Mouse (Mus musculus) CH12.LX (cell line): ENCODE measurements at regions not wholly inside any gene's neighbourhood (a gene's known extent, or its start where the extent isn't known, plus 50 kb on each side); places are given as distances from the start of the nearest gene placed in this dataset.

ENCODE experiments used
- DNase-seq: peaks from one replicate; pipeline ENCODE4 v3.0.0-alpha.2; 2013; ENCODE audit errors: extremely low read depth
- H3K27ac ChIP-seq: 2 replicates; pipeline ENCODE4 v1.5.1; 2012; ENCODE audit warnings: low read depth, mild to moderate bottlenecking, control low read depth, moderate library complexity; ENCODE audit not compliant: insufficient read depth
- H3K27me3 ChIP-seq: replicated peaks from 2 replicates; pipeline ENCODE3; 2012; ENCODE audit warnings: inconsistent platforms
- H3K36me3 ChIP-seq, 2 experiments: replicated peaks in 1 of 2; 2 replicates each; pipeline versions ENCODE3 to v1.6.1; 2012; ENCODE audit warnings: inconsistent platforms in 1 of 2, low read length in 1 of 2, mild to moderate bottlenecking in 1 of 2, mixed read lengths in 1 of 2, moderate library complexity in 1 of 2; ENCODE audit not compliant: control insufficient read depth in 1 of 2, insufficient read depth in 1 of 2
- H3K4me1 ChIP-seq, 2 experiments: 2 replicates each; pipeline ENCODE4 v1.6.1; 2012; ENCODE audit warnings: inconsistent platforms in 1 of 2, moderate library complexity in 1 of 2; ENCODE audit not compliant: insufficient read depth in 2 of 2, control insufficient read depth in 1 of 2
- H3K4me2 ChIP-seq: 2 replicates; pipeline ENCODE4 v1.6.1; 2012; ENCODE audit warnings: low read depth, mild to moderate bottlenecking, control low read depth; ENCODE audit not compliant: poor library complexity, insufficient read depth, severe bottlenecking
- H3K4me3 ChIP-seq, 3 experiments: fragments of 150-350 bp in 1 of 3; sonication (generic) in 1 of 3; replicated peaks in 1 of 3; 2 replicates each; pipeline versions ENCODE3 to v1.5.1; 2011 to 2012; ENCODE audit warnings: low read depth in 2 of 3, low read length in 2 of 3, mild to moderate bottlenecking in 2 of 3, moderate library complexity in 2 of 3, control low read depth in 1 of 3, improper control_type of control experiment in 1 of 3, inconsistent platforms in 1 of 3, mixed read lengths in 1 of 3; ENCODE audit not compliant: poor library complexity in 1 of 3
- H3K79me2 ChIP-seq: replicated peaks from 2 replicates; pipeline ENCODE4 v1.6.1; 2012; ENCODE audit warnings: mild to moderate bottlenecking, moderate library complexity; ENCODE audit not compliant: control insufficient read depth, poor library complexity, insufficient read depth, severe bottlenecking; ENCODE audit errors: extremely low read depth
- H3K9ac ChIP-seq: 2 replicates; pipeline ENCODE4 v1.6.1; 2012; ENCODE audit warnings: low read depth, mild to moderate bottlenecking, control low read depth, moderate library complexity; ENCODE audit not compliant: insufficient read depth
- H3K9me3 ChIP-seq: replicated peaks from 2 replicates; pipeline ENCODE3; 2012; ENCODE audit warnings: low read length, inconsistent platforms, mixed read lengths
- CTCF ChIP-seq, 2 experiments: IDR thresholded peaks in 1 of 2; conservative IDR thresholded peaks in 1 of 2; 2 replicates each; pipeline ENCODE4 v1.5.1; 2011 to 2012; ENCODE audit warnings: low read depth in 2 of 2, low read length in 2 of 2, improper control_type of control experiment in 1 of 2, inconsistent platforms in 1 of 2, mild to moderate bottlenecking in 1 of 2, moderate library complexity in 1 of 2
- E2F4 ChIP-seq: IDR thresholded peaks from 2 replicates; pipeline ENCODE4 v1.6.1; 2011; ENCODE audit warnings: low read depth, low read length, improper control_type of control experiment; ENCODE audit not compliant: insufficient replicate concordance
- ELF1 ChIP-seq: IDR thresholded peaks from 2 replicates; pipeline ENCODE4 v1.6.1; 2014; ENCODE audit warnings: low read depth, mild to moderate bottlenecking, inconsistent platforms, low read length, improper control_type of control experiment
- GABPA ChIP-seq: IDR thresholded peaks from 2 replicates; pipeline ENCODE4 v1.6.1; 2012; ENCODE audit warnings: low read depth, low read length, improper control_type of control experiment, inconsistent platforms; ENCODE audit not compliant: insufficient replicate concordance
- IRF4 ChIP-seq: IDR thresholded peaks from 2 replicates; pipeline ENCODE4 v1.6.1; 2014; ENCODE audit warnings: low read depth, mild to moderate bottlenecking, inconsistent platforms, low read length, improper control_type of control experiment
- JUN ChIP-seq: IDR thresholded peaks from 2 replicates; pipeline ENCODE4 v1.6.1; 2011; ENCODE audit warnings: low read depth, mild to moderate bottlenecking, low read length, improper control_type of control experiment, moderate library complexity; ENCODE audit not compliant: insufficient read depth
- JUND ChIP-seq: conservative IDR thresholded peaks from 2 replicates; pipeline ENCODE4 v1.6.1; 2011; ENCODE audit warnings: low read depth, low read length, improper control_type of control experiment
- MAFK ChIP-seq: IDR thresholded peaks from 2 replicates; pipeline ENCODE4 v1.6.1; 2011; ENCODE audit warnings: low read length, improper control_type of control experiment; ENCODE audit not compliant: insufficient replicate concordance
- MEF2A ChIP-seq: IDR thresholded peaks from 2 replicates; pipeline ENCODE4 v1.6.1; 2014; ENCODE audit warnings: low read depth, mild to moderate bottlenecking, inconsistent platforms, low read length, improper control_type of control experiment, borderline replicate concordance
- PAX5 ChIP-seq: IDR thresholded peaks from 2 replicates; pipeline ENCODE4 v1.6.1; 2012; ENCODE audit warnings: low read length, inconsistent platforms, mixed read lengths
- POLR2A ChIP-seq: IDR thresholded peaks from 2 replicates; pipeline ENCODE4 v1.6.1; 2011; ENCODE audit warnings: low read depth, mild to moderate bottlenecking, improper control_type of control experiment, low read length
- RAD21 ChIP-seq: IDR thresholded peaks from 2 replicates; pipeline ENCODE4 v1.6.1; 2011; ENCODE audit warnings: low read depth, mild to moderate bottlenecking, low read length, improper control_type of control experiment, moderate library complexity
- SMC3 ChIP-seq: IDR thresholded peaks from 2 replicates; pipeline ENCODE4 v1.6.1; 2011; ENCODE audit warnings: low read depth, low read length, improper control_type of control experiment
- USF1 ChIP-seq: IDR thresholded peaks from 2 replicates; pipeline ENCODE4 v1.6.1; 2014; ENCODE audit warnings: low read depth, mild to moderate bottlenecking, inconsistent platforms, low read length, improper control_type of control experiment
- USF2 ChIP-seq: conservative IDR thresholded peaks from 2 replicates; pipeline ENCODE4 v1.6.1; 2011; ENCODE audit warnings: low read depth, low read length, improper control_type of control experiment
- ZMIZ1 ChIP-seq: IDR thresholded peaks from 2 replicates; pipeline ENCODE4 v1.6.1; 2012; ENCODE audit warnings: low read depth, mild to moderate bottlenecking, inconsistent platforms, low read length, improper control_type of control experiment
- ZNF384 ChIP-seq: IDR thresholded peaks from 2 replicates; pipeline ENCODE4 v1.6.1; 2012; ENCODE audit warnings: low read depth, low read length, improper control_type of control experiment, inconsistent platforms
- dilution Hi-C: fragments of 300-500 bp; cut with MboI; formaldehyde crosslinking; loops from 2 replicates; pipeline ENCODE4 v1.14.3; 2020; ENCODE audit warnings: low sequenced_read_pairs; ENCODE audit not compliant: extremely low pct_unique_long_range_greater_than_20kb, extremely low pct_ligation_motif_present
- in situ Hi-C: fragments of 300-500 bp; cut with MboI; formaldehyde crosslinking; loops from 3 replicates; pipeline ENCODE4 v1.14.3; 2019; ENCODE audit warnings: low sequenced_read_pairs, low pct_ligation_motif_present, low pct_unique_long_range_greater_than_20kb, mixed read lengths

- Histone ChIP-seq H3K4me3 (no peak overlapping the region), H3K27me3 (no peaks in the 10 kb centered on the region), H3K9ac (no peak overlapping the region), H3K27ac (no peak overlapping the region), H3K4me1 (peaks cover 0 to 18% of the 10 kb centered on the region in 2 experiments; a peak in 2 of 4 replicates), H3K79me2 (no peaks in the 10 kb centered on the region), H3K36me3 (no peaks in the 10 kb centered on the region), H3K4me2 (no peak overlapping the region), H3K9me3 (no peaks in the 10 kb centered on the region)
- TF ChIP-seq USF1 (no peak), ELF1 (no peak), POLR2A (no peak), GABPA (no peak), PAX5 (no peak), MAFK (no peak), SMC3 (no peak)
- dilution Hi-C loops (no loop called here), in situ Hi-C loops (no loop called here)
- DNase-seq, result no peak
These were observed 294.6 kb upstream of the Tmc3 start for GRCm38 (mm10) chr7:83289915-83290773.

GRCm38 (mm10) chr7:83307112-83307511, 277.6 kb upstream of the Tmc3 start:
- H3K27me3 ChIP-seq, result no peaks in the 10 kb centered on the region
- no peaks in the 10 kb centered on the region for H3K36me3 ChIP-seq
- peaks cover 0 to 18% of the 10 kb centered on the region in 2 experiments; a peak in 2 of 4 replicates for H3K4me1 ChIP-seq
- DNase-seq, result no peak
- H3K9me3 ChIP-seq, result no peaks in the 10 kb centered on the region
- H3K9ac ChIP-seq, result no peak overlapping the region
- no peak overlapping the region for H3K4me2 ChIP-seq
- no peak overlapping the region for H3K27ac ChIP-seq
- no peak overlapping the region for H3K4me3 ChIP-seq
- no peaks in the 10 kb centered on the region for H3K79me2 ChIP-seq
- TF ChIP-seq IRF4 (no peak), MEF2A (no peak), ZMIZ1 (no peak), E2F4 (no peak), JUN (no peak), RAD21 (no peak), PAX5 (no peak), JUND (no peak), SMC3 (no peak), USF2 (no peak), POLR2A (no peak), ZNF384 (no peak), CTCF (conservative IDR thresholded peaks at IDR 0.05 in 1 of 2, IDR thresholded peaks at IDR 0.05 in 1 of 2; ENCODE audit: low read depth in 2 of 2, low read length in 2 of 2) (no peak)
- TF ChIP-seq, all 38 proteins: peak for 0
- in situ Hi-C loops, result no loop called here
- dilution Hi-C loops, result no loop called here
